Mouse (Mus musculus): Measurements from ENCODE around the gene Gm5431.
"Not testable (repeated sequence)": the region's sequence is repeated elsewhere in the genome, so short reads cannot be mapped to it uniquely, and the experiment has no call there.

The Gm5431 gene

DNA sequence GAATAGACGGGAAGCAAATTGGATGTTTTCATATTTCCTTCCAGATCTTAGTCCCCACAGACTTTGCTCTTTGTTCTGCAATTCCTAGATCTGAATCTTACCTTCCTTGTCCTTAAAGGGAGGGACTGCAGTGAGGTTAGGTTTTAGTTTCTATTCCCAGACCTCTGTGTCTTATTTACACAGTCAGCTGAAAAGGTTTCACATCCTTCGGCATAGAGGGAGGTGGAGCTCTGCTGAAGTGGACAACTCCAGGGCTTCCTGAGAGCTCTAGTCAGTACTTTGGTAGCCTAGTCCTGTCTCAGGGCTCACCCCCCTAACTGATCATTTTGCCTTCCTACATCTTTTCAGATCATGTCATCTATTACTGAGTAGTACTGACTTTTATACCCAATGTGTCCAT, at the start of gene Gm5431:
Gene Gm5431, minus strand, starts transcription at position 194 of the 400 bp plus-strand sequence.
- DNase-seq (ENCODE audit: low read depth, low spot score) = no peak

DNA sequence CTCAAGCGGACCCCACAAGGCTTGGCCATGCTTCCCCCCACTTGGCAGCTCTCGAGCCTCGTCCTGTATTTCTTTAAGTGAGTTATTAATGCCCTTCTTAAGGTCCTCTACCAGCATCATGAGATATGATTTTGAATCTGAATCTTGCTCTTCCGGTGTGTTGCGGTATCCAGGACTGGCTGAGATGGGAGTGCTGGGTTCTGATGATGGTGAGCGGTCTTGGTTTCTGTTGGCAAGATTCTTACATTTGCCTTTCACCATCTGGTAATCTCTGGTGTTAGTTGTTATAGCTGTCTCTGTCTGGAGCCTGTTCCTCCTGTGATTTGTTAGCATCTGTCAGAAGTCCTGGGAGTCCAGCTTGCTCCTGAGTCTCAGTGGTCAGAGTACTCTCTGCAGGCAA, 44.1 kb upstream of the Gm5431 start, which contains the start of gene Psme2b:
Gene Psme2b, minus strand, starts transcription at position 101 of the 400 bp plus-strand sequence.
- DNase-seq (ENCODE audit: low read depth, low spot score) = not testable (repeated sequence)

DNA sequence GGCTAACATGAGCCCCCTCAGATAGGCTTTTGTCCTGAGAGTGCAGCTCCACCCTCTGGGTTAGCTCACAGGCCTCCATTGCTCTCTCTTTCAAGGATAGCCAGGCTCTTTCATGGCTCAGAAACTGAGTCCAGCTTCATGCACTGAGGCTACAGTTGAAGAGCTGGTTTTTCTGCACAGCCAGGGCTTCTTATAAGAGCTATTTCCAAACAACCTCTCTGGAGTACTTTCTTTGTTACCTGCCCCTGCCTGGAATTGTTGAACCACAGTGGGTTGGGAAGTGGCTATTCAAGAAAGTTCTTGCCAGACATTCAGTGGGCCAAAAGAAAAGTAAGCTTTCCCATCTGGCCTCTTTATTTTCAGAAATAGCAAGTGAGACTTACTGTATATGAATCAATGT, 37.3 kb upstream of the Gm5431 start:
- not testable (repeated sequence) for DNase-seq (ENCODE audit: low read depth, low spot score)

DNA sequence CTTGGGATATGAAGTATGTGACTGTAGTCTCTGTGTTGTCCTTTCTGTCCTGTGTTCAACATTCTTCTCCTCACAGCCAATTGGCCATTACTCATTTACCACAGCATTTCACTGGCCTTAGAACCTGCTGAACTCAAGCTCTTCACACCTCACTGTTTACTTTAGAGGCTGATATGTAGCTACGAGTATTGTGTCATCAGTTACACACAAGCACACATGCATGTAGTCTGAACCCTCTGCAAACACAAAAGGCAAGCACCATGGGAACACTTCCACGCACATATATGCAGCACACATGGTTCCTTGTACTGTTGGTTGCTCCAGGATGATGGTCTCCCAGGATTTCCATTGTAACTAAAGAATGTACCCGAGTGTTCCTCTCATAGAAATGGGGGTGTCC, 33.3 kb upstream of the Gm5431 start:
- DNase-seq (ENCODE audit: low read depth, low spot score) = not testable (repeated sequence)

DNA sequence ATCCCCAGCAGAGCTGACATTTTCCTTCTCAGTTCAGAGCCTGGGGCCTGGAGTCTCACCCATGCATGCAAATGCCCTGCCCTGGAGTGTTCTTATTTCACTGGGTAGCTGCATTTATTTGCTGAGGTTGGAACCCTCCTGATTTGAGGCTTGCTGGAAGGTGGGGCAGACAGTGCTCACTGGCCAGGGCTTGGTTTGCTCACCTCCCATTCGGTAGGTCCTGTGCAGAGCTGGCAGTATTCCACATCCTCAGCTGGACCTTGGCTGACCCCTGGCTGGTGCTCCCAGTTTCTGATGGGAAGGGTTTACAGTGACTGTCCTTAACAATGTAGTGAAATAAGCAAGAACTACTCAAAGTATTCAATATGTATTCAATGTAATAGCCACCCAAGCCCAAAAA, 31.9 kb upstream of the Gm5431 start:
- DNase-seq (ENCODE audit: low read depth, low spot score) = not testable (repeated sequence)

DNA sequence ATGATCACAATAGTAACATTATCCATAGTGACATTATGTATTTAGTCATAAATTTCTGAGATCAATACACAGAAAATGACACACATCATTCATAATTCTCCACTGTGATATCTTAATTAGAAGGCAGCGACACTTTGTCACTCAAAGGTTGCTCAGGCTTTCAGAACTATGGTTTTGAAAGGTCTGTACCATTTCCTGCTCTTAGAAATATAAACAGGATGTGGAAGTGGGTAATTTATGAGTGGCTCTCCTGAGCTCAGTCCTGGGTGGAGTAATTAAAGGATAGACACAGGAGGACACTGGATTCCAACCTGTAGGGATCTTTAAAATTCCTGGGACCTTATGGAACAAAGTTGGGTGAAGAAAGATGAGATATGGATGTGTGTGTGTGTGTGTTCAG, 31.4 kb upstream of the Gm5431 start:
- DNase-seq (ENCODE audit: low read depth, low spot score) = not testable (repeated sequence)

DNA sequence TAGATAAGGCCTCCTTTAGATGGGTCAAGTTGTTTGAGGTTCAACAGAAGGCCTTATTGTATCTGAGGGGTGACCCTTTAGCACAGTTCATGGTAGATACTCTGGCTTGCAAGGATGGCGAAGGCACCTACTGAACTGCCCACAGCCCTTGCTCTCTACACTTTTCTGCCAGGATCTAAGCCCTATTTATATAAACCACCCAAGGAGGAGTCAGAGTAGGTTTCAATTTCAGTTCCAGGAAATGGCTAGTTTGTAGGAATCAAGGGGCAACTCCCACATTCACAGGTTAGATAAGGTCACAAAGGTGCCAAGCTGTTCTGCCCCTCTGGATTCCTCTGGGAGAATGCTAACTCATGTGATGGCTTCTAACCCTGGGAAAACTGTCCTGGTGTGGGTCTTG, 26.1 kb upstream of the Gm5431 start:
- DNase-seq (ENCODE audit: low read depth, low spot score) = not testable (repeated sequence)

DNA sequence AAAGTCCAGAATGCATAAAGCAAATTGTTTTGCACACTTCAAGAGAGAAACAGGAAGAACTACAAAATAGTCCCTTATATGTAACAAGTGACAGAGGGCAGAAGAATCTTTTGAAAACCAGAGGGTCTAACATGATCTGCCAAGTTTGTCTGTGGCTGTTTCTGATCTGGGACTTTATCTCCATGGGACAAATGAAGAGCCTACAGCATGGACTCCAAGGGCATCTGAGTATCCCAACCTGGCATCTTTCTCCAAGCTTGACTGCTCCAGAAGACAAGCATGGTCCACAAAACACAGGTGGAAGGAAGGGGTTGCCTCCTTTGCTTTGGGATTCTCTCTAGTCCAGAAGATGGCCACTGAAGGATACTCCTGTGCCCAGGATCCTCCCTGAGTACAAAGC, 24.4 kb upstream of the Gm5431 start:
- not testable (repeated sequence) for DNase-seq (ENCODE audit: low read depth, low spot score)

DNA sequence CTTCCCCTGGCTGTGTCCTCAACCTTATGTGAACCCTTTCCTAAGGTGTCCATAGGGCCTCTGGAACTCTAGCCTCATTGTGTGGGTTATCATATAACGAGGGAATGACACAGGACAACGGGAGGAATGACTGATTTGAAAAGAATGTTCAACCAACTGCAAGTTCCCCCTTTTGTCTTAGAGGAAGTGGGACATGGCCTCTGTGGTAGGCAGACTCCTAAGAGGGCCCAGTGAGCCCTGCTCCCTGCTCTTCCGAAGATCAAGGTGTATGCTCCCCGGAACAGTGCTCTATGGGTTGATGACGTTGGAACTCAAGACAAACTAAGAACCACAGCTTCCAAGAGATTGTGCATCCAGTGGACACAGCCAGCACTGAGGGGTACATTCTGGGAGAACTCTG, 21.8 kb upstream of the Gm5431 start:
- DNase-seq (ENCODE audit: low read depth, low spot score) = not testable (repeated sequence)

DNA sequence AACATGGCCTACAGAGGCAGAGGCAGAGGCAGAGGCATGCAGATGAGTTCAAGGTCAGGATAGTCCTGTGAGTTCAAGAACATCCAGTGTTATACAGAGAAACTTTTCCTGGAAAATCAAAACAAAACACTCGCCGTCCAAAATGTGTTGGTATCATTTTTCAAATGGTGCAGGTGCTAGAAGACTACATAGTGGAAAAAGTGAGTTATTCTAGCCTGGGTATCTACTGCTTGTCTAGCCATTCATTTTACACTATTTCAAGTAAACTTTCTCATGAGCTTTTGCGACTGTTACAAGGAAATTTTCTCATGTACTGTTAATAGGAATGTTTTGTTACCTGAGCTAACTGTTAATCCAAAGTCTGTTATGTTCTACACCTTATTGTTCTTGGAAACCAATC, 16.4 kb upstream of the Gm5431 start:
- no peak for DNase-seq (ENCODE audit: low read depth, low spot score)

DNA sequence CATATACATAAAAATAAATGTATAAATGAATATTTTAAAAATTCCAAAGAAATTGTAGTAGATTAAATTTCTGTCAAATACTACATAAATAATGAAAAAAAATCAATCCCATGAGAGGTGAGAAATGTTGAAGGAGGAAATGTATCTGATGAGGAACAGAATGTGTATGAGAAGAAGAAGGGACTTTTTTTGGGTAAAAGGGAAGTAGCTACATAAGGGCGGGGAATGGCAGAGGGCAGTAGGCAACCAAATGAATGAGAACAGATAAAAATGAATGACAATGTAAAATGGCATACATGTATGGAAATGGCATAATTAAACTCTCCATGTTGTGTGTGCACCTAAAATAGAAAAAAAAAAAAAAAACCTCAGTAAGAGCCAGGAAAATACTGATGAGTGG, 11.6 kb upstream of the Gm5431 start:
- no peak for DNase-seq (ENCODE audit: low read depth, low spot score)

DNA sequence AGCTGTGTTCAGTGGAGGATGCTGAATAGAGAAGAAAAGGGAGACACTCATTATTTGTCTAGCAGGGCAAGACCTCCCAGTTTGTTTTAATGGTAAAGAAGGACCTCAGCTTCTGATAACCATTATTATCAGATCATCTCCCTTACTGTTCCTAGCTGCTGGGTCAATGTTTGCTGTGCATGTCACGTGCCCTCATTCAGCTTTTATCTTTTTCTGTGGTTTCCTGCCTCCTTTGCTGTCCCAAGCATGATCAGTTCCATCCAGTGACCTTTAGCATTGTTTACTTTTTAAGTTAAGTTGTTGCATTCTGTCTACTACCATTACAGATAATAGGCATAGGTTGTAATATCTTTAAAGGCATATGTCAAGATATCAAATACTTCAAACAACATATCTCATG, 6.4 kb upstream of the Gm5431 start:
- DNase-seq (ENCODE audit: low read depth, low spot score) = no peak

DNA sequence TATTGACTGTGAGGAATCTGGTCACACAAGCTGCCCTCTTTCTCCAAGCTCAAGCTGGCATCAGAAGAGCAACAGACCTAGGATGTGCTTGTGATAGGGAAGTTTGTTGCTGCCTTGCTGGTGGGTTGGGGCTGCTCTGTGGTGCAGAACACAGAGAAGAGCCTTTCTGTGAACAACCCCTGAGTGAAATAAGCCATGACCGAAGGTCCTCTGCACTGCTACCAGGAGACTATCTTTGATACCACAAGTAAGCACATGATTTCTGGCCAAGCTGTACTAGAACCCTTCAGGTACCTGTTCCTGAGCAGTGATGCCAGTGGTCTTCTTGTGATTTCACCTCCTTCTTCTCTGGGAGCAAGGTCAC, 465 bp downstream of the Gm5431 start:
- not testable (repeated sequence) for DNase-seq (ENCODE audit: low read depth, low spot score)

DNA sequence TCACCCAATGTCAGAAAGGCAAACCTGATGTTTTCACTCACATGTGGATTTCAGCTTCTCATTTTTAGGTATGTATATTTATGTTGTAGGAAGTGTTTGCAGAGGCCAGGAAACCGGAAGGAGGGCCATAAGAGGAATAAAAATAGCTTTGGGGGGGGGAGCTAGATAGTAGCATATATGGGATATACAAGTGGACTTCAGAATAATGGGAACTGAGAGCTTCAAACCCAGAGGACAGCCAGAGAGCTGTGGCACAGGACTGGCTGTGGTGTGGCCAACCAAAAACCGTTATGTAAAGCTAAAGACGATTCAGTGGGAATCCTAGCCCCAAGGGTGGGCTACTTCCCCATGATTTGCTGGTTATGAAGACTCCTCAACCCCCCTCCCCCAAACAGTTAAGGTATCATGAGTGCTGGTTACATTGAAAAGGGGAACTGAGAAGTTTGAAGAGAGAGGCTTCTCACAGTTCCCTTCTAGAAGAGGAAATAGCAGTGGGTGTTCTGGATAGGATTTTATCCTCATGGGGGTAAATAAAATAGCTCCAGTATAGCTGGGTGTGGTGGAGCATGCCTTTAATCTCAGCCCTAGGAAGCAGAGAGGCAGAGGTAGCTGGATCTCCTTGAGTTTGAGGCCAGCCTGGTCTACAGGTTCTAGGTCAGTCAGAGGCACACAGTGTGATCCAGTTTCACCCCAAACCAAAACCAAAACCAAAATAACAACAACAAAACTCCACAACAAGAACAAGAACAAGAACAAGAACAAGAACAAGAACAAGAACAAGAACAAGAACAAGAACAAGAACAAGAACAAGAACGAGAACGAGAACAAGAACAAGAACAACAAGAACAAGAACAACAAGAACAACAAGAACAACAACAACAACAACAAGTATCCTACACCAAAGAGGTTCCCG, 1.1 kb downstream of the Gm5431 start:
- not testable (repeated sequence) for DNase-seq (ENCODE audit: low read depth, low spot score)

DNA sequence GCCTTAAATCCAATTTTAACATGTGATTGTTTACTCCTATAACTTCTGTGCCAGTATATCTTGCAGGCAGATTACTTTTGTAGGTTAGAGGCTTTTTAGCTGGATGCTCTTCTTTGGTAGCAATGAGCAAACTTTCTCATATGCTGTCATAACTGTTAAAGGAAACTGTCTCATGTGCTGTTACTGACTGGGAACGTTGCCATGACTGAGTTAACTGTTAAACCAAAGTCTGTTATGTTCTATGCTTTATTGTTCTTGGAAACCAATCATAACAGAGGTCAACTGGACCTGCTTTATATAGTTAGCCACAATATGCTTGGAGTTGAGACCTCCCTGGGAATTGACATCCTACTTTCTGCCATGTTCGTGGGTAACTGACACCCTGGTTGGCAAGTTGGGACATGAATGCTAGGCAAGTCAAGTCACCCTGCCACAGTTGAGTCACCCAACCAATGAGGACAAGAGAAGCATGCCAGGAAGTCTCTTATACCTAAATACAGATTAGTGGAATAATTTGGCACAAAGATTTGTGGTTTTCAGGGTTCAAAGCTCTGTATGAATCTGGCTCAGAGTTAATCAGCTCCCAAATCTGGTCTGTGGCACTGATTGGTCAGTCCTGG, 3.1 kb downstream of the Gm5431 start:
- DNase-seq (ENCODE audit: low read depth, low spot score) = no peak

DNA sequence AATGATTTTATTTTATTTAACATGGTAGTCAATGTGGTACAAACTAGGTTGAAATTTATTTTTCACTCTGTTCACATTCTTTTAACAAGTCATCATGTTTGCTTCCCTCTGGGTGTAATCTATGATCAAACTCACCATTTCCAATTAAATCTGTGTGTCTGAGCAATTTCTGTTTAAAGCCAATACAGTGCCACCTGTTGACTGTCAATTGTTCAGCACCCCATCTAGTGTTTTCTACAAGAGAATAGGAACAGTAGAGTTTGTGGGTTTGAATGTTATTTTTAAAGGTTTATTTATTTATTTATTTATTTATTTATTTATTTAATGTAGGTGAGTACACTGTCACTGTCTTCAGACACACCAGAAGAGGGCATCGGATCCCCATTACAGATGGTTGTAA, 25.3 kb downstream of the Gm5431 start:
- DNase-seq (ENCODE audit: low read depth, low spot score) = no peak

DNA sequence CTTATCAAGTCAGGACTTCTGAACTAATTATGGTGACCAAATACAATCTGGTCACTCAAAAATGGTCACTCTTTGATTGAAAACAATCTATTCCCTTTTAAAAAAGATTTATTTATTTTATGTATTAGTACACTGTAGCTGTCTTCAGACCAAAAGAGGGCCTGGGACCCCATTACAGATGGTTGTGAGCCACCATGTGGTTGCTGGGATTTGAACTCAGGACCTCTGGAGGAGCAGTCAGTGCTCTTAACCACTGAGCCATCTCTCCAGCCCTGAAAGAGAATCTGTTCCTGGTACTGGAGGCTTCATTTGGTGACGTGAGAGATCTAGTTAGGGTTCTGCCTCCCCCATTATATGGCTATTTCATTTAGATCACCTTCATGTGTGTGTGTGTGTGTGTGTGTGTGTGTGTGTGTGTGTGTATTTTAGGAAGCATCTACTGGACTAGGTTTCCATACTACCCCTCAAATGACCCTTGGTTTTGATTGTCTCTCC, 26.6 kb downstream of the Gm5431 start:
- DNase-seq (ENCODE audit: low read depth, low spot score) = not testable (repeated sequence)

DNA sequence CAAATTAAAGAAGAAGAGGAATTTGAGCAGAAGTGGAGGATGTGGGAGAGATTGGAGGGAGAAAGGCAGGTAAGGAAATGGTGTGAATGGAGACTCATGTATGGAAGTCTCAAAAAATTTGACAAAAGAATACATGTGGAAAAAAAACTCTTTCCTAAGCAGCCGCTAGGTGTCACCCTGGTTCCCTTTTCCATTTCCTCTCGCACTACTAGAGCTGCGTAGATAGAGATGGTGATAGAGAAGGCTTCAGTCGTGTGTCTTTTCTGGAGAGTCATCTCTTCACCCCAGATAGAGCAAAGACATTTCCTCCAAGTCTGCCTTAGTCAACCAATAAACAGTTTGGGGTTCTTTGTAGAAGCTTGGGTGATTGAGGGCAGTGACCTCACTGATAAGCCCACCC, 27.5 kb downstream of the Gm5431 start:
- peak; percentile 55 for DNase-seq (ENCODE audit: low read depth, low spot score)

DNA sequence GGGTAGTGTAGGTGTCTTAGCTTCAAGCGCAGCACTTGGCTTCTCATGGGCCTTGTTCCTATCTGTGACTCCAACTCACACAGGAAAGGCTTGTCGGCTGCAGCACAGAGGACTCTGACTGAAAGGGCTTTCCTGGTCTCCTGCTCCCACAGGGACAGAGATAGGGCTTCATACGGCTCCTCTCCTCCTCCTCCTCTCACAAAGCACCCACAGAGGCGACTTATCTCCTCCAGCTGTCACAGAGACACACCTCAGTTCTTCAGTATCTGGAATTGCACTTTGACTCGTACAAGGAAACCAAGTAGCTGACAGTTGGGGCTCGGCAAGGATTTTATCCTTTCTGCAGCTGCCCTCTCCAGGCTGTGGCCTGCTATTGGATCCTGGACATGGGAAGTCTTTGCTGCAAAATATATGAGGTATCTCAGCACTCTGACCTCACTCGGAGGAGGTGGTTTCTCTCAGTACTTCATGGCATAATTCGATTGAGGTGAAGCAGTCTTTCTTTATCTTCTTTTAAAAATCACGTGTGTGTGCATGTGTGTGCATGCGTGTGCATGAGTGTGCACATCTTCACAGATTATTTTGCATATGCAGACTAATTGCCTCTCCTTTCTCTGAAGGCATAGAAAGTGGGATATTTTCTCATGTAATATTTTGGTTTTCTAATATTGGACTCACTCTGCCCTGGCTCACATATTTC, 28.3 kb downstream of the Gm5431 start:
- no peak for DNase-seq (ENCODE audit: low read depth, low spot score)

DNA sequence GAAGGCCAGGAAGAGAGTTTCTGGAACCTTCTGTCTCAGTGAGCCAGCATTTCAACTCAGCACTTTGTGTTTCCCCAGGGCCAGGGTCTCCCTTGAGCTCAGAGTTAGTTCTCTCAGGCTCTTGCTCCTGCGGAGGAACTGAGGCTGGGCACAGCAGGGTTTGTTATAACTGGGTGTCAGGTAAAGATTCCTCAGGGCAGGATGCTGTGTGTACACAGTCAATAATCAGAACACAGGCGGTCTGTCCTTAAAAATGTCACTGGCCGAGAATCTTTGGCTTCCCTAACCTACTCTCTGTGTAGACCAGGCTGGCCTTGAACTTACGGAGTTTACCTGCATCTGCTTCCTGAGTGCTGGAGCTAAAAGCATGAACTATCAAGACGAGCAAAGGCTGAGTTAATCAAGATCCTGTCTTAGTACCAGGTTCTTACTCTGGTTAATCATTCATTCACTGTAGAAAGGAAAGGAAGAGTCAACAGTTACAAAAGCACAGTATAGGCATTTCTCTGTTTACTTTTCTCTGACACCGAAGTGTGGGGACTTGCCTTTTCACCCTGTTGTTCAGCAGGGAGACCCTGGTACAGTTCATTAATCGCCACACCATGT, 29.2 kb downstream of the Gm5431 start:
- no peak for DNase-seq (ENCODE audit: low read depth, low spot score)

DNA sequence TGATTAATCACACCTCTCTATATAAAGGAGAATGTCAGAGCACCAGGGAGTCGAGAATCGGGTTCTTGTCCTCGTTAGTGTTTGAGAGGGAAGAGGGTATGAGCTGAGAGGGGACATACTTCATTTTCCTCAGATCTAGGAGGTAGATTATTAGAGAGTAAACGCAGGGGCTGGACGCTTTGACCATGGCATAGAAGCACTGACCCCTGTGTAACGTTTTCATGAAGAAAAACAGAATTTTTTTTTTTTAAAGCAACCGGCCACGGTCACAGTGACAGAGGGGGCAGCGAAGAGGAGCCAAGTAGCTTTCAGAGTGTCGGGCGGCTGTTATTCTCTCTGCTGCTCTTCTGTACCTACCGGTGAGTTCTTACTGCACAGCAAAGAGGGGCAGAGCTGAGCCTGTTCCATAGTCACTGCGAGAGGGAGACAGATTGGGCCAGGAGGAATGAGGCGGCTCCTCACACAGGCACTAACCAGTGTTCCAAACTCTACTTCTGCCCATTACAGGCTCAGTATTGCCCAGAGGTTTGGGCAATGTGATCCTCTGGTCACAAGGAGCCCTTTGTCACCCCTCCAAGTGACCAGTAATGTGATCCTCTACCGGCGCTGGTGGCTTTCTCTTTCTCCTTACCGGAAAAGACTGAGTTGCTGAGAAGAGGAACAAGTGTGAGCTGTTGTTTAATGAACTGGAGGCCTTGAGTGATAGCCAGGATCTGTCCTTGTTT, 30.0 kb downstream of the Gm5431 start:
- DNase-seq (ENCODE audit: low read depth, low spot score) = peak; percentile 11
